Mouse (Mus musculus): ENCODE results near the gene Tln2. TPM values are rescaled to one million over a fixed set of nuclear protein-coding genes. Genes with fewer than 3 reads are reported as not detected.

The Tln2 gene
- polyA plus RNA-seq (2015; fragmentation: Nextera tagmentation; extraction: Ambion mirVana) = 18.5 and 20.0 TPM in 2 replicates

DNA sequence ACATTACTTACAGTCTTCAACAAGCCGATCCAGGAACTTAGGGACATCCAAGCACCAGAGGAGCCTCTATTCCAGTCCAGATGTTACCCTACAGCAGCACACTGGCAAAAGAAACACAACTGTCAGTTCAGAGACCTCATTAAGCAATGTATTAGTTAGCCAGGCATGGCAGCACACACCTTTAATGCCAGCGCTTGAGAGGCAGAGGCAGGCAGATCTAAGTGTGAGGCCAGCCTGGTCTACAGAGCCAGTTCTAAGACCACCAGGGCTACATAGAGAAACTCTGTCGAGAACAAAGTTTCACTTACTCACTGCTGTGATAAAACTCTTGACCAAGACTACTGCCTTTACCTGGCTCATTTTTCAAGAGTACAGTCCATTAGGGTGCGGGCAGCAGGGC is at the start of gene Tln2:
Tln2 (minus strand) TSS at position 101 of the 400 bp plus-strand sequence.
- 90% methylated on average over 4 of the region's 4 CpGs for WGBS
- no peak within 1 kb of the TSS for H3K27ac ChIP-seq
- H3K27me3 ChIP-seq = no peaks in the 10 kb centered on the region
- ATAC-seq = no peak
- no peaks in the 10 kb centered on the region for H3K4me1 ChIP-seq
- H3K4me3 ChIP-seq = no peak within 1 kb of the TSS
- no peak within 1 kb of the TSS for H3K9ac ChIP-seq
- peaks cover 5% of the 10 kb centered on the region for H3K9me3 ChIP-seq (replicated peaks)
- H3K36me3 ChIP-seq (ENCODE audit: poor library complexity, severe bottlenecking) = no peaks in the 10 kb centered on the region
- no peak within 1 kb of the TSS for H3K4me2 ChIP-seq

DNA sequence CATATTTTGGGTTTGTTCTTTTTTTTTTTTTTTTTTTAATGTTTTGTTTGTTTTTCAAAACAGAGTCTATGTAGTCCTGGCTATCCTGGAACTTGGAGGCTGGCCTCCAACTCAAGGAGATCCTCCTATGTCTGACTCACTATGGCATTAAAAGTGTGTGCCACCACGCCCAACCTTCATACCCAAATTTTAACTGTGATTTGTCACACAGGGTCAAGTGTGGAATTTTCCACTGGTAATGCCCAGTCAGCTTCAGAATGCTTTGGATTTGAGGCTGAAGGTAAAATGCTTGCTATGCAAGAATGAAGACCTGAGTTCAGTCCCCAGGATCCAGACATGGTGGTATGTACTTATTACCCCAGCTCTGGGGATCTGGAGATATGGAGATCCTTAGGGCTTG is 49.7 kb upstream of the Tln2 start:
- no peaks in the 10 kb centered on the region for H3K4me1 ChIP-seq
- 88% methylated on average over 1 of the region's 1 CpGs for WGBS
- no peak overlapping the region for H3K4me2 ChIP-seq
- H3K4me3 ChIP-seq = no peak overlapping the region
- no peak overlapping the region for H3K27ac ChIP-seq
- no peaks in the 10 kb centered on the region for H3K9me3 ChIP-seq (replicated peaks)
- ATAC-seq = no peak
- H3K36me3 ChIP-seq (ENCODE audit: poor library complexity, severe bottlenecking) = no peaks in the 10 kb centered on the region
- H3K27me3 ChIP-seq = no peaks in the 10 kb centered on the region
- H3K9ac ChIP-seq = no peak overlapping the region

DNA sequence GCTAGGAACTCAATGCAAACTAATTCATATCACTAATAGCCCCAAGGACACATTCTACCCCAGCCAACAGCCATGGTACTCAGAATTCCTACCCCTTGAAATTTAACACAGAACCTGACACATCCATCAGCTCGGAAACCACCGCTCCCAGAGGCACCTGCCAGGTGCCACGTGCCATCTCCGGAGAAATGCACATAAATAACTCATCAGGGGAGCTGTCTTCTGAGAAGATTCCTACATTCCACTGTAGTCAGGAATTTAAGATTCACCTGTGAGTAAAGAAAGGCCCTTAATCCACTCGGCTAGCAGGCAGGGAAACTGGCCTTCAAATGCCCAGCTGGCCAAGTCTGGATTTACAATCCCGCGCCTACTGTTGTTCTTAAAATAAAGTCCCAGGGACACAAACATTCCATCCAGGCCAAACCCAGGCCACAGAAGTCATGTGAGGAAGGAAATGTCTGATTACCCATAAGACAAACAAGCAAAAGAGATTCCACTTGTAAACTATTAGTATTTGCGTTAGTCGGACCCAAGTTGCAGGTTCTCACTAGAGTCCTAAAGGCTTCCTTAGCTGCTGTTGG is 48.4 kb upstream of the Tln2 start:
- no peak for ATAC-seq
- H3K9ac ChIP-seq = no peak overlapping the region

DNA sequence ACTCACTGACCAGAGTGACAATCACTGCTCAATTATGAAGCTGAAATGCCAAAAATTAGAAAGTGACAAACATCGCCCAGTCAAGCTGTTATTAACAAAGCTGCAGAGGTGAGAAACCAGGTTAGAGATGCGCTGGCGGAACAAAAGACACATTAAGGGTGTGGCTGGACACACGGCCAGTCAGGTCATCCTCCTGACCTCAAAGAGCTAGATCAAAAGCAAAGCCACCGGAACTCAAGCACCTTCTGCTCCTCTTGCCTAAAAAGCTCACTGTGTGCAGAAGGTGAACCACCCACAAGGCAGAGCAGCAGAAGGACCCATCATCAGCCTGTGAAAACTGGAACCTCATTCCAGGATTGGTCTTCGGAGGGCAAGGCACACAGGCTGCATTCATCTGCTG is 47.8 kb upstream of the Tln2 start:
- WGBS = 89% methylated on average over 6 of the region's 6 CpGs
- H3K4me3 ChIP-seq = no peak overlapping the region
- H3K4me1 ChIP-seq = no peaks in the 10 kb centered on the region
- ATAC-seq = no peak
- no peak overlapping the region for H3K9ac ChIP-seq
- no peaks in the 10 kb centered on the region for H3K9me3 ChIP-seq (replicated peaks)
- H3K36me3 ChIP-seq (ENCODE audit: poor library complexity, severe bottlenecking) = no peaks in the 10 kb centered on the region
- no peaks in the 10 kb centered on the region for H3K27me3 ChIP-seq
- no peak overlapping the region for H3K4me2 ChIP-seq
- H3K27ac ChIP-seq = no peak overlapping the region

More for the DNA sequence above, 48.4 kb upstream of the Tln2 start:
- Histone ChIP-seq H3K4me3 (no peak overlapping the region), H3K27me3 (no peaks in the 10 kb centered on the region), H3K4me2 (no peak overlapping the region), H3K36me3 (ENCODE audit: poor library complexity, severe bottlenecking) (no peaks in the 10 kb centered on the region), H3K9me3 (replicated peaks) (no peaks in the 10 kb centered on the region), H3K4me1 (no peaks in the 10 kb centered on the region), H3K27ac (no peak overlapping the region)
- WGBS = 78% methylated on average over 9 of the region's 9 CpGs

DNA sequence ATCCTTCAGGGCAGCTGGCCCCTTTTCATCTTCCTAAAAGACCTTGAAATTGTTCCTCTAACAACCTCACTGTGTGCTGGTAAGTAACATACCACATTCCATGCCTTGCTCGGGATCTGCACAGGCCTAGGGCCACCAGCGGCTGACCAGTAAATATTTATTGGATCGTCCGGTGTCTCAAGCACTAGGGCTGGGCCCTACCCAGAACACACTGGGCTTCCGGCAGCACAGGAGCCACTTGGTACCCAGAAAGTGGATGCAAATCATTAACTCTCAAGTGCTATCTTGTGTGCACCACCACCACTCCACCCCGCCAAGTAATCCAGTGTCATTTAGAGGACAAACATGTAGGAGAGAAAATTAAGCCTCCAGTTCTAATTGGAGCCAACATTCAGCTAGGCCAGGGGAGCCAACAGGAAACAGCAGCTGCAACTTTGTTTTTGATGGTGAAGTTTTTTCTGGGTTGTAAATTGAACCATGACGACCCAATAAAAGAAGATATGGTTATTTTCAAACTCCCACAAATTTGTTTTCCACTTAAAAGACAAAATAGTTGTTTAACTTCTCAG is 46.4 kb upstream of the Tln2 start:
- 76% methylated on average over 7 of the region's 7 CpGs for WGBS

DNA sequence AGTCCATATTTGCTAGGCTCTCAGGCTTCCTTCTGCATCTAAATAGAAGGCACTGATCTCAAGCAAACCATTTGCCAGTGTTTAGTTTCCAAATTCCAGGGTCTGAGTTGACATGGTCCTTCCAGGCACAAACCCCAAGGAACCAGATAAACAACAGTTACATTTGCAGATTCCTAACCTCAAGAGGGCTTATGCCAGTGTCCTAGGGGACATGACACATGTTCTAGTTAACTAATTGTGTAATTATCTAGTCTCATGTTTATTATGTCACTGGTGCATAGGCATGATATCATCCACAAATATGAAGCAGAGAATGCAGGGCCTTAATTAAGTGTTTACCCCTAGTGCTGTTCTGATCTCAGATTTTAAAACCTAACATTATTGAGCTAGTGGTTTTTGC is 45.4 kb upstream of the Tln2 start:
- ATAC-seq = no peak
- Histone ChIP-seq H3K36me3 (ENCODE audit: poor library complexity, severe bottlenecking) (no peaks in the 10 kb centered on the region), H3K9ac (no peak overlapping the region), H3K27ac (no peak overlapping the region), H3K4me2 (no peak overlapping the region), H3K9me3 (replicated peaks) (no peaks in the 10 kb centered on the region), H3K4me1 (no peaks in the 10 kb centered on the region), H3K4me3 (no peak overlapping the region), H3K27me3 (no peaks in the 10 kb centered on the region)

More for the DNA sequence above, 46.4 kb upstream of the Tln2 start:
- ATAC-seq = no peak
- no peak overlapping the region for H3K4me3 ChIP-seq
- no peaks in the 10 kb centered on the region for H3K4me1 ChIP-seq
- no peak overlapping the region for H3K27ac ChIP-seq
- H3K4me2 ChIP-seq = no peak overlapping the region
- no peaks in the 10 kb centered on the region for H3K27me3 ChIP-seq
- H3K36me3 ChIP-seq (ENCODE audit: poor library complexity, severe bottlenecking) = no peaks in the 10 kb centered on the region
- no peak overlapping the region for H3K9ac ChIP-seq
- no peaks in the 10 kb centered on the region for H3K9me3 ChIP-seq (replicated peaks)

DNA sequence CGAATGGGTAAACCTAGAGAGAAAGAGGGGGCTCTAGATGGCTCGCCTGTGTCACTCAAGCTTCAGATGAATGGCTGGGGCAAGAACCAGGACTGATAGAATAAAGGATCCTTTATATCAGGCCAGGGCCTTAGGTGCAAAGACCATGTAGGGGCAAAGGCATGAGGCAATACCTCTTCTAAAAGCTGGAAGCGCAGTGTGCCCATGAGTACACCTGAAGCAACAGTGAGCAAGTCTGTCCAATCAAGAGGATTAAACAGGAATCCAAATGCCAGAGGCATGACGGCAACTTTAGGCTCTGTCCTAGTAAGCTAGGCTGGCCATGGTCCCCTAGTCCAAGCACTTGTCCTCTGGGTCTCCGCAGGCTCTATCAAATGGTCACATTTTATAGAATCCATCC is 42.8 kb upstream of the Tln2 start:
- no peak overlapping the region for H3K27ac ChIP-seq
- 82% methylated on average over 5 of the region's 5 CpGs for WGBS
- no peaks in the 10 kb centered on the region for H3K4me1 ChIP-seq
- H3K9me3 ChIP-seq (replicated peaks) = no peaks in the 10 kb centered on the region
- H3K36me3 ChIP-seq (ENCODE audit: poor library complexity, severe bottlenecking) = no peaks in the 10 kb centered on the region
- ATAC-seq = no peak
- H3K4me3 ChIP-seq = no peak overlapping the region
- H3K27me3 ChIP-seq = no peaks in the 10 kb centered on the region
- H3K9ac ChIP-seq = no peak overlapping the region
- H3K4me2 ChIP-seq = no peak overlapping the region

DNA sequence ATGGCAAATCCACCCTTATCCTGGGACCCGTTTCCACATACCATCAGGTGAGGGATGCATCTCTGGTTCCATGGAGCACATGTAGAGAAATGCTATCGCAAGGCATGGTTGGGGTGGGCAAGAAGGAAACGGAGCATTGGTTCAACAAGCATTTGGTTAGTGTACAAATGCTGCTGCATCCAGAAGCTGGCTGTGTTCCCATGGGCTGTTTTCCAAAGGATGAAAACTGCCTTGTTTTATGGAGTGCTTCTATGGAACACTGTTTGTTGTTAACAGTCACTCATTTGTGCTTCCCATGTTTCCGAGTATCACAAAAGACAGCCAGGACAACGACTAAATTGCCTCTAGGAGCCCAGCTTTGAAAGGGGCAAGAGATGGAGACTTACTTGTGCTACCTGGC is 35.7 kb upstream of the Tln2 start:
- WGBS = 90% methylated on average over 5 of the region's 5 CpGs
- Histone ChIP-seq H3K4me3 (no peak overlapping the region), H3K4me1 (no peaks in the 10 kb centered on the region), H3K9me3 (replicated peaks) (no peaks in the 10 kb centered on the region), H3K27me3 (no peaks in the 10 kb centered on the region), H3K4me2 (no peak overlapping the region), H3K27ac (no peak overlapping the region), H3K36me3 (ENCODE audit: poor library complexity, severe bottlenecking) (no peaks in the 10 kb centered on the region), H3K9ac (no peak overlapping the region)
- ATAC-seq = no peak

DNA sequence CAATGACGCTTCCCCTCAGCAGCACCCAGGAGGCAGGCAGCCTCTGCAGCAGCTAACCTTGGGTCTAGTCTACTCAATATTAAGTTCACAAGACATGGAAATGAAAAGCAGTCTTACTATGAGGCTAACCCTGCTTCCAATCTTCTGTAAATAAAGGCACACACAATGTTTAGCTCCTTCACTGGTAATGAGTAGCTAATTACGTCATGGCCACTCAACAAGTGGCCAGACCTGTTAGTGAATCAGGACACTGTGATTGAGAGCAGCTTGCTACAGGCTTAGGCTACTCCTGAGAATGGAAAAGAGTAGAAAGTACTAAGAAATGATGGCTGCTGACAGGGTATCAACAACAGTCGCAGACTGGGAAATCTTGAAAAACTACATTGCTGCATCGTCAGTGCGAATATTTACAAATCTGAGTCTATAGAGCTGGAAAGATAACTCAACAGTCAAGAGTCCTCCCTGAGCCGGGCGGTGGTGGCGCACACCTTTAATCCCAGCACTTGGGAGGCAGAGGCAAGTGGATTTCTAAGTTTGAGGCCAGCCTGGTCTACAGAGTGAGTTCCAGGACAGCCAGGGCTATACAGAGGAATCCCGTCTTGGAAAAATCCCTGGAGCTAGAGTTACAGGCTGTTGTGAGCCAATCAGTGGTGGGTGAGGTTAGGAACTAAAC is 34.1 kb upstream of the Tln2 start:
- Histone ChIP-seq H3K4me1 (no peaks in the 10 kb centered on the region), H3K27ac (no peak overlapping the region), H3K9me3 (replicated peaks) (no peaks in the 10 kb centered on the region), H3K36me3 (ENCODE audit: poor library complexity, severe bottlenecking) (no peaks in the 10 kb centered on the region), H3K9ac (no peak overlapping the region), H3K4me2 (no peak overlapping the region), H3K27me3 (no peaks in the 10 kb centered on the region), H3K4me3 (no peak overlapping the region)
- ATAC-seq = no peak
- WGBS = 91% methylated on average over 9 of the region's 9 CpGs

DNA sequence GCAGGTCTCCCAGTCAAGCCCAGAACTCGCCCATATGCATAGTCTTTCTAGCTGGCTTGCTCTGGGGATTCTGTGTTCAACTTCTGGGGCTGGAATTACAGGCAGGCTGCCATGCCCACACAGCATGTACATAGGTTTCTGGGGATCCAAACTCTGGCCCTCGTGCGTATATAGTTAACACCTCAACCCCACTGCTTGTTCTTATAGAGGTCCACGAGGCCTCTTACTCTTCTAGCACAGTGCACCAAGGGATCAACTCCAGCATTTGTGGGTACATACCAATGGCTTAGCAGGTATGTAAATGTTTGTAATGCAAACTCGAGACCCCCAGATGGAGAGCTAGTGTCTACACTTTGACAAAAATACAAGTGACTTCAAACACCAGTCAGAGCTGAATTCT is 33.2 kb upstream of the Tln2 start:
- Histone ChIP-seq H3K27me3 (no peaks in the 10 kb centered on the region), H3K4me1 (no peaks in the 10 kb centered on the region), H3K9me3 (replicated peaks) (no peaks in the 10 kb centered on the region), H3K4me3 (no peak overlapping the region), H3K27ac (no peak overlapping the region), H3K9ac (no peak overlapping the region), H3K4me2 (no peak overlapping the region), H3K36me3 (ENCODE audit: poor library complexity, severe bottlenecking) (no peaks in the 10 kb centered on the region)
- no peak for ATAC-seq
- WGBS = 87% methylated on average over 5 of the region's 5 CpGs

DNA sequence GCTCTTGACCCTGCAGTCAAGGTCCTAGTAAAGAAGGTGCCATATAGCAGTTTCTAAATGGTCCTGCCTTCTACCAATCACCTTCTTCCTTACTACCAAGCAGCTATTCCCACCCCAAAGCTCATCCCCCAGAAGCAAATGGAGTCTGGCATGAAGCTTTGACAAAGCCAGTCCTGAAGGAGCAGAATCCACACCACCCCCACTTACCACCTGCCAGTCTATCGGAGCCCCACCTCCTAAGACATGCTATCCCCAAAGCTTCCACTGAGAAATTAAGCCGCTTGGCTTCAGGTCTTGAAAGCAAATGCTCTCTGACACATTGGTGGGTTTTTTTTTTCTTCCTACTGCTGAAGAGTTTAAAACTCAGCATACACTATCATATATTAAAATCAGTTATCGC is 27.6 kb upstream of the Tln2 start:
- WGBS = 78% methylated on average over 3 of the region's 3 CpGs
- Histone ChIP-seq H3K4me3 (no peak overlapping the region), H3K4me2 (no peak overlapping the region), H3K27ac (no peak overlapping the region), H3K9me3 (replicated peaks) (no peaks in the 10 kb centered on the region), H3K4me1 (0 out of 2 replicates have a peak, but pooled peaks cover 5% of the 10 kb centered on the region), H3K36me3 (ENCODE audit: poor library complexity, severe bottlenecking) (no peaks in the 10 kb centered on the region), H3K27me3 (no peaks in the 10 kb centered on the region), H3K9ac (no peak overlapping the region)
- ATAC-seq = no peak

DNA sequence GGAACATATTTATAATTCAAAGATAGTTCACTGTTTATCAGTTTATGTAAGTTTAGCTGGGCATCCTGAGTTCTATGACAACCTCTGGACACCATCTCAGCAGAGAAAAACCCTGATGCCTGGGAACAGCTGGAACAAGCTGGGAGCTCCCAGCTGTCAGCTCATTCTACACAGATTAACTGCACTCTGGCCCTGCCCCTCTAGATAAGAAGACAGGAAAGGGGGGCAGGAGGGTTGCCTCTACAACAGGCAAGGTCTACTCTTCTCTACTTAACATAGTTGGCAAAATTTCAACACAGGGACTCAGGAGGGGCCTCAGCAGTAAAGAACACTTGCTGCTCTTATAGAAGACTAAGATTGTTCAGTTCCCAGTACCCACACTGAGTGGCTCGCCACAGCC is 27.0 kb upstream of the Tln2 start:
- no peaks in the 10 kb centered on the region for H3K9me3 ChIP-seq (replicated peaks)
- H3K9ac ChIP-seq = no peak overlapping the region
- H3K4me1 ChIP-seq = 0 out of 2 replicates have a peak, but pooled peaks cover 5% of the 10 kb centered on the region
- H3K27ac ChIP-seq = no peak overlapping the region
- no peaks in the 10 kb centered on the region for H3K27me3 ChIP-seq
- no peak overlapping the region for H3K4me3 ChIP-seq
- H3K36me3 ChIP-seq (ENCODE audit: poor library complexity, severe bottlenecking) = no peaks in the 10 kb centered on the region
- ATAC-seq = no peak
- no peak overlapping the region for H3K4me2 ChIP-seq
- 81% methylated on average over 1 of the region's 1 CpGs for WGBS
